Mouse (Mus musculus): ENCODE results near the gene Wfdc17. TPM values are rescaled to one million over a fixed set of nuclear protein-coding genes. Genes with fewer than 3 reads are reported as not detected.

The Wfdc17 gene
- 25.4 and 59.9 TPM in 2 replicates for polyA plus RNA-seq (2015; fragmentation: Nextera tagmentation; extraction: Ambion mirVana)

GRCm38 (mm10) chr11:83703705-83704104, at the start of gene Wfdc17:
Gene Wfdc17 (plus strand): TSS chr11:83703991.

GRCm38 (mm10) chr11:83662204-83662603, 41.6 kb upstream of the Wfdc17 start, which contains the start of gene Ccl4:
Gene Ccl4 (plus strand): TSS chr11:83662584.

DNA sequence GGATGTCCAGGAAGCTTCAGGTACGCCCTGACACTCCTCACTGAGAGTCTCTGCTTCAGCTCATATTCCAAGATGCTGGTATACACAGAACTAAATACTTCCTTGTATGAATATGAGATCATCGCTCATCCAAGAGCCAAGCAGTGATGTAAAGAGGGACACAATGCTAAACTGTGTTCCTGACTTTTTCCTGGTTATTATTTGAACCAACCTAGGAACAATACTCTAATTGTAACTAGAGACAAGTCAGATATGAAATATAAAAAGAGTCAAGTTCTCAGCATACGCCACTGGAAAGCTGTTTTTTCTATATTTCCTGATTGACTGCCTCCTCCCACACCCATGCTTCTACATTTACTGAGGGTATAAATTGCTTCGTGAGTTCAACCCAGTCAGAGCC, 4.9 kb downstream of the Wfdc17 start, which contains the start of gene Wfdc18:
Gene Wfdc18 (plus strand): TSS at position 301 of the 400 bp plus-strand sequence.

GRCm38 (mm10) chr11:83746681-83747080, 42.9 kb downstream of the Wfdc17 start, which contains the start of gene Wfdc21:
Gene Wfdc21 (plus strand): TSS chr11:83746940.

DNA sequence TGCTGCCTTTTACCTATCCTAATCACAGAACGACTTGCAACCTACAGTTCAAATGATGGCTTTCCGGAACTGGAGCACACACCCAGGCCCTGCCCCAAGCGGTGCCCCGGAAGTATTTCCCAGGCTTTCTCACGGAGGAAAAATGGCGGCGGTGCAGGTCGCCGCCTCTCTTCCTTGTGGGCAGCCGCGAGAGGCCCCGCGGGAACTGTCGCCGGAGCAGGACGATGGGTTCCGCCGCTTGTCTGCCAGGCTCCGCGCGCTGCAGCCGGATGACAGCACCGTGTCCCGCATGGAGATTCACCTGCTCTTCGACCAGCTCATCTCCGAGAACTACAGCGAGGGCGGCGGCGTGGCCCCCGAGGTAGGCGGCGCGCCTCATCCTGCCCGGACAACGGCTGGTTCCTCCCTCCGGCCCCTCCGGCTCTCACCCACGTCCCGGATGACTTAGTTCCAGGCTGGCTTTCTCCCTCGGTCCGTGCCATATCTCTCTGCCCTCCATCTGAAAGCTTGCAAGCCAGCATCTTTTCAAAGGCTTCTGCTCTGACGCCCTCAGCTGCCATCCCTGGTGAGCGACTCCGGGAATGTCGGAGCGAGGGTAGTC, 49.9 kb downstream of the Wfdc17 start, which contains the start of gene Heatr6:
Gene Heatr6 (plus strand): TSS at position 116 of the 601 bp plus-strand sequence.

Other genes starting within 250 kb of the Wfdc17 start
- 1.9 and 3.2 TPM in 2 replicates for gene Mmp28, start 240.9 kb upstream of the Wfdc17 start, polyA plus RNA-seq (2015; fragmentation: Nextera tagmentation; extraction: Ambion mirVana)
- 4.9 and 6.5 TPM in 2 replicates for gene Taf15, start 230.9 kb upstream of the Wfdc17 start, polyA plus RNA-seq (2015; fragmentation: Nextera tagmentation; extraction: Ambion mirVana)
- gene Heatr9, start 181.8 kb upstream of the Wfdc17 start, polyA plus RNA-seq (2015; fragmentation: Nextera tagmentation; extraction: Ambion mirVana): not detected in 2 replicates
- gene Ccl5, start 173.5 kb upstream of the Wfdc17 start, polyA plus RNA-seq (2015; fragmentation: Nextera tagmentation; extraction: Ambion mirVana): 1.9 and 4.3 TPM in 2 replicates
- gene Ccl9, start 125.4 kb upstream of the Wfdc17 start, polyA plus RNA-seq (2015; fragmentation: Nextera tagmentation; extraction: Ambion mirVana): 23.0 and 30.6 TPM in 2 replicates
- 76.3 and 108 TPM in 2 replicates for gene Ccl6, start 110.9 kb upstream of the Wfdc17 start, polyA plus RNA-seq (2015; fragmentation: Nextera tagmentation; extraction: Ambion mirVana)
- not detected in 2 replicates for gene Rpl9-ps1, start 58.4 kb upstream of the Wfdc17 start, polyA plus RNA-seq (2015; fragmentation: Nextera tagmentation; extraction: Ambion mirVana)
- gene Ccl3, start 54.6 kb upstream of the Wfdc17 start, polyA plus RNA-seq (2015; fragmentation: Nextera tagmentation; extraction: Ambion mirVana): 1.1 and 1.5 TPM in 2 replicates
- 2.0 and 2.8 TPM in 2 replicates for gene Ccl4, start 41.4 kb upstream of the Wfdc17 start, polyA plus RNA-seq (2015; fragmentation: Nextera tagmentation; extraction: Ambion mirVana)
- 1.3 and 2.7 TPM in 2 replicates for gene Wfdc18, start 5.0 kb downstream of the Wfdc17 start, polyA plus RNA-seq (2015; fragmentation: Nextera tagmentation; extraction: Ambion mirVana)
- gene Wfdc21, start 42.9 kb downstream of the Wfdc17 start, polyA plus RNA-seq (2015; fragmentation: Nextera tagmentation; extraction: Ambion mirVana): 6.7 and 13.8 TPM in 2 replicates
- 11.0 and 13.4 TPM in 2 replicates for gene Heatr6, start 49.7 kb downstream of the Wfdc17 start, polyA plus RNA-seq (2015; fragmentation: Nextera tagmentation; extraction: Ambion mirVana)
- gene Hnf1b, start 146.1 kb downstream of the Wfdc17 start, polyA plus RNA-seq (2015; fragmentation: Nextera tagmentation; extraction: Ambion mirVana): 1.3 and 2.8 TPM in 2 replicates
- gene Ddx52, start 238.1 kb downstream of the Wfdc17 start, polyA plus RNA-seq (2015; fragmentation: Nextera tagmentation; extraction: Ambion mirVana): 29.7 and 36.6 TPM in 2 replicates

Measured in adrenal gland, postnatal 0 days (tissue).